Mouse (Mus musculus): ENCODE results near the gene Itprip. TPM values are rescaled to one million over a fixed set of nuclear protein-coding genes. Genes with fewer than 3 reads are reported as not detected.

Gene Itprip
- polyA plus RNA-seq, 1 experiment = 6.2 TPM

GRCm38 (mm10) chr19:47884296-47885085, 34.6 kb downstream of the Itprip start:
- TF ChIP-seq CTCF (IDR thresholded peaks at IDR 0.05; ENCODE audit: borderline replicate concordance, extremely low read depth, insufficient read depth, insufficient read length) (no peak), POLR2A (IDR thresholded peaks at IDR 0.05; ENCODE audit: borderline replicate concordance, extremely low read depth, insufficient read depth, insufficient read length, poor library complexity, severe bottlenecking) (no peak)
- DNase-seq (ENCODE audit: low read depth) = no peak

DNA sequence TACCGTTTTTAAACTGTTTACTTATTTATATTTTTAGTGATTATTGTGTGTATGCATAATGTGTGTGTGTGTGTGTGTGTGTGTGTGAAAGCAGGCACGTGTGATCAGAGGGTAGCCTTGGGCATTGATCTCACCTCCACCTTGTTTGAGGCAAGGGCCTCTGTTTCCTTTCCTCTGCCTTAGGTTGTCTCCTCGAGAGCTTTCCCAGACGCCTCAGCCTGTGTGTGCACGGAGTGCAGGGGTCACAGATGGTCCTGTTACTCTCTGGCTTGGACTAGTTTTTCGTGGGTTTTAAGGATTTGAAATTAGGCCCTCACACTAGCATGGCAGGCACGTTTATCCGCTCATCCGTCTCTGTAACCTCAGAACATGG, 36.2 kb downstream of the Itprip start:
- no peak for DNase-seq (ENCODE audit: low read depth)
- TF ChIP-seq CTCF (IDR thresholded peaks at IDR 0.05; ENCODE audit: borderline replicate concordance, extremely low read depth, insufficient read depth, insufficient read length) = no peak
- no peak for TF ChIP-seq POLR2A (IDR thresholded peaks at IDR 0.05; ENCODE audit: borderline replicate concordance, extremely low read depth, insufficient read depth, insufficient read length, poor library complexity, severe bottlenecking)

DNA sequence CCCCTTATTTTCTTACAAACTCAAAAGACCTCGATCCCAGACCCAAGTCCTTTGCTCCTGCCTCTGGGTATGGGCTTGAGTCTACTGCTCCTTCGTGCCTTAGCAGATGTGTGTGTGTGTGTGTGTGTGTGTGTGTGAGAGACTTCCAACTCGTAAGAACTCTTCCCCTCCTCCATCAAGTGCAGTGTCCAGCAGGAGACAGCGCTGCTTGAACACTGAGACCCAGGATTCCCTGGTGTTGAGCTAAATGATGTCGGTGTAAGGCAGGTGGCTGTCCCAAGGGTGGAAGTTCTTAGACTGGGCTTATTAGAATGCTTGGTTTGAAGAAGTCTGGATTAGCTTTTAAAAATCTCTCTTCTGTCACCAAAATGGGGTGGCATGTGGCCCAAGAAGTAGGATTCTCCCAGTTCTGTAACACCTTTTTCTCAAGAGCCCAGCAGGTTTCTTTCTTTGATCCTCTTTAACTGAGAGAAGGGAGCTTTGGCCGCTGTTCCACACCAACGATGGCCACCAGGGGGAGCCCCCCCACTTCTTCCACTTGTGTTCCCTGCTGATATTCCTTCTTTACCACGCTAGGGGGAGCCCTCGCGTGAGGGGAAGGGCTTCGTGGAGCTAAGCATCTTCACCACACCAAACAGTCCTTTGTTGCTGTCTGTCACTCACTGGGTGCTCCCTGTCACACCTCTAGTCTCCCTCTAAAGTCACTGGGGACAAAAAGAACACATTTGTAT, 36.8 kb downstream of the Itprip start:
- TF ChIP-seq CTCF (IDR thresholded peaks at IDR 0.05; ENCODE audit: borderline replicate concordance, extremely low read depth, insufficient read depth, insufficient read length) (peak; percentile 100), POLR2A (IDR thresholded peaks at IDR 0.05; ENCODE audit: borderline replicate concordance, extremely low read depth, insufficient read depth, insufficient read length, poor library complexity, severe bottlenecking) (no peak)

DNA sequence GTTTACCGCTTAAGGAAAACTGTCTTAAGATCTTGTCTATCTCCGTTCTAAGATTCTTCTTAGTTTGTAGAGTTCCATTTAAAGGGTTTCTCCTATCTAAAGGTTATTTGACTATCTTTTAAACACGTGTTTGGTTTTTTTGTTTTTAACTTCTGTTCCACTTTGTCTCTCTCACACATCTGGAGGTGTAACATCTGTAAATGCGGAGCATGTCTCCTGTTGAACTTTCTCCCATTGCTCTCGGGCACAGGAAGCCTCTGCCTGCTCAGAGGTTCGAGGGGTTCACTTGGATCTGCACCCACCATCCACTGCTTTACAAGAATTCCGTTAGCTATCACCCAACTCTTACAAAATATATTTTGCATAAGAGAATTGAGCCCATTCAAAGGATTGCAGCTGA, 37.6 kb downstream of the Itprip start:
- DNase-seq (ENCODE audit: low read depth) = no peak
- no peak for TF ChIP-seq CTCF (IDR thresholded peaks at IDR 0.05; ENCODE audit: borderline replicate concordance, extremely low read depth, insufficient read depth, insufficient read length)
- TF ChIP-seq POLR2A (IDR thresholded peaks at IDR 0.05; ENCODE audit: borderline replicate concordance, extremely low read depth, insufficient read depth, insufficient read length, poor library complexity, severe bottlenecking) = no peak

More for the DNA sequence above, 36.8 kb downstream of the Itprip start:
- peak; percentile 92 for DNase-seq (ENCODE audit: low read depth)

DNA sequence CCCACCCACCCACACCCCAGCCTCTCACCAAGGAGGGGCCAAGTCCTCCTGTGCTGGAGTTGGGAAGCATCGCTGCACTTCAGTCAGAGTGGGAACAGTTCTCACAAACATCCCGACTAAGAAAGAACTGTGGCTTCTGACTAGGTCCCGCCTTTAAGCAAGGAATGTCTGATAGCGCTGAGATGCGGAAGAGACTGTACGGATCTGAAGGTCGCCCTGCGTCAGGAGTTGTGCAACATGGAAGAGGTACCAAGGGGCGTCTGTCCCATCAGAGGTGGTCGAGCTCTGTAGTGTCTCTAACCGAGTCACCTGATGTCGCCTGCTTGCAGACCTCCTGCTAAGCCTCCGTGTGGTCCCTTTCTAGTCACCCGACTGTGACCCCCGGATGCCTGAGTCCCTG, 42.8 kb downstream of the Itprip start:
- no peak for TF ChIP-seq POLR2A (IDR thresholded peaks at IDR 0.05; ENCODE audit: borderline replicate concordance, extremely low read depth, insufficient read depth, insufficient read length, poor library complexity, severe bottlenecking)
- TF ChIP-seq CTCF (IDR thresholded peaks at IDR 0.05; ENCODE audit: borderline replicate concordance, extremely low read depth, insufficient read depth, insufficient read length) = no peak
- no peak for DNase-seq (ENCODE audit: low read depth)

DNA sequence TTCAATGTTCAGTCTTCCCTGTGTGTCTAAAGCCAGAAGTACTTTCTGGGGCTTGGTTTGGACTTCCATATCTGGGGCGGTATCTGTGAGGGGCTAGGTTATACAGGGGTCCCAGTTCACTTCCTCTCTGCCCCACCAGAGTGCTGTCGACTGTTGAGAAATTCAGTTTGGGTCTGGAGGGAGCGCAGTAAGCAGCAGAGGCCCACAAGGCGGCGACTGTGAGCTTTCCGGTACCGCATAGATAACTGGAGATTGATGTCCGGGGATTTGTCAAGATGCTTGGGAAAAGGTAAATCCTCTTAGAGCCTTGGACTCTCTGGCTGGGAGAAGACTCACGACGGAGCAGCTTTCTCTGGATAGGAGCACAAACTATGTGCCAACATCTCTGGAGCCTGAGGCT, 47.6 kb downstream of the Itprip start:
- DNase-seq (ENCODE audit: low read depth) = no peak
- TF ChIP-seq POLR2A (IDR thresholded peaks at IDR 0.05; ENCODE audit: borderline replicate concordance, extremely low read depth, insufficient read depth, insufficient read length, poor library complexity, severe bottlenecking) (no peak), CTCF (IDR thresholded peaks at IDR 0.05; ENCODE audit: borderline replicate concordance, extremely low read depth, insufficient read depth, insufficient read length) (peak; percentile 51; the same call in 1 of the 2 replicates)

- no peak for TF ChIP-seq CTCF (IDR thresholded peaks at IDR 0.05; ENCODE audit: borderline replicate concordance, extremely low read depth, insufficient read depth, insufficient read length)
- no peak for TF ChIP-seq POLR2A (IDR thresholded peaks at IDR 0.05; ENCODE audit: borderline replicate concordance, extremely low read depth, insufficient read depth, insufficient read length, poor library complexity, severe bottlenecking)
- DNase-seq (ENCODE audit: low read depth) = no peak
Observed at GRCm38 (mm10) chr19:47870102-47870666, 48.9 kb downstream of the Itprip start.

DNA sequence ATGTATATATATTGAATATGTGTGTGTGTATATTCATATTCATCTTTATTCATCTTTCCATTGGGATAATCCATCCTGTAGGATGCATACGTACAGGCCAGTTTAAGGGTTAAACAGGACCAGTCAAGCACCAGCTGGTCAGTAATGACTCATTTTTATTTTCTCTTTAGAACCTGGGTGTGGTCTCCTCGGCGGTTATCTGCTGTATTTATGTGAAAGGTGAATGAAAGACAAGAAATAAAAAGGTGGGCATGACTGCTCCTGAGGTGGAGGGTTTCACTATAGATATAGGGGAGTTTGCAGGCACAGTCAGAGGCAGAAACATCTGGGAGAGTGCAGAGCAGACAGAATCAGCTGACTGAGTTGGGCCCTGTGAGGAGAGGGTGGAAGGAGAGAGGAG, 49.6 kb downstream of the Itprip start:
- no peak for DNase-seq (ENCODE audit: low read depth)
- no peak for TF ChIP-seq POLR2A (IDR thresholded peaks at IDR 0.05; ENCODE audit: borderline replicate concordance, extremely low read depth, insufficient read depth, insufficient read length, poor library complexity, severe bottlenecking)
- TF ChIP-seq CTCF (IDR thresholded peaks at IDR 0.05; ENCODE audit: borderline replicate concordance, extremely low read depth, insufficient read depth, insufficient read length) = no peak

- DNase-seq (ENCODE audit: low read depth) = no peak
- no peak for TF ChIP-seq POLR2A (IDR thresholded peaks at IDR 0.05; ENCODE audit: borderline replicate concordance, extremely low read depth, insufficient read depth, insufficient read length, poor library complexity, severe bottlenecking)
- no peak for TF ChIP-seq CTCF (IDR thresholded peaks at IDR 0.05; ENCODE audit: borderline replicate concordance, extremely low read depth, insufficient read depth, insufficient read length)
Observed at GRCm38 (mm10) chr19:47868951-47869350, 50.1 kb downstream of the Itprip start.

- TF ChIP-seq POLR2A (IDR thresholded peaks at IDR 0.05; ENCODE audit: borderline replicate concordance, extremely low read depth, insufficient read depth, insufficient read length, poor library complexity, severe bottlenecking) = no peak
- no peak for TF ChIP-seq CTCF (IDR thresholded peaks at IDR 0.05; ENCODE audit: borderline replicate concordance, extremely low read depth, insufficient read depth, insufficient read length)
- no peak for DNase-seq (ENCODE audit: low read depth)
Observed at GRCm38 (mm10) chr19:47867628-47868175, 51.4 kb downstream of the Itprip start.

- peak; percentile 66 for TF ChIP-seq CTCF (IDR thresholded peaks at IDR 0.05; ENCODE audit: borderline replicate concordance, extremely low read depth, insufficient read depth, insufficient read length)
- TF ChIP-seq POLR2A (IDR thresholded peaks at IDR 0.05; ENCODE audit: borderline replicate concordance, extremely low read depth, insufficient read depth, insufficient read length, poor library complexity, severe bottlenecking) = peak; percentile 59; the same call in 1 of the 2 replicates
Observed at GRCm38 (mm10) chr19:47865353-47865947, 53.6 kb downstream of the Itprip start, which contains the start of gene Gsto2. Gene Gsto2 (plus strand): TSS chr19:47865534.

More at GRCm38 (mm10) chr19:47865353-47865947, 53.6 kb downstream of the Itprip start, which contains the start of gene Gsto2:
- DNase-seq (ENCODE audit: low read depth) = peak; percentile 99
